Mouse (Mus musculus): ENCODE measurements around the gene Lrrc15.

The Lrrc15 gene

DNA sequence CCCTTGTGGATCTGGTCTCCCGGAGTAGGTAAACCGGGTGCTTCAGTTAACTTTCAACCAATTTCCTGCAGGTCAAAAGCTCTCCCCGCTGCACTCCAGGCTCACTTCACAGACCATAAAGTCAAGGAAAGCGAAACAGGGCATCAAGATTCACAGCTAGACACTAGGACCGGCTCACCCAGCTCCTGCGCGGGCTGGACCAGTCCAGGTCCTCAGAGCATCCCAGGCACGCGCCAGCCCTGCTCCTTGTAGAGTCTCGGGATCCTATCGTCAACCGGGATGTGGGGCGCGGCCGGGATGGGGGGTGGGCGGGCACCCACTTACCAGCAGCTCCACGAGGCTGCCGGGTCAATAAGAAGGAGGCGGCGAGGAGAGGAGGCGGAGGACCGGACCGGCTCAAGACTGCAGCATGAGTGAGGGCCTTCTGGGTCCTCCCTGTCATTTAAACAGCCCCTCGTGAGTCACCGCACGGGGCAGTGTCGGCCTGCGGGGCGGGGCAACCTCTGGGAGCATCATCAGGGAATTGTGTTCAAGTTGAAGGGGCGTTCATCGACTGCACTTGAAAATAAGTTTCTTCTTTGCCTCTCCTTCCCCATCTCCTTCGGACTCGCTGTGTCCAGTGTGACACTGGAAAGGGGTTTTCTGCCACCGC lies at the start of gene Lrrc15:
Gene Lrrc15, minus strand, starts transcription at position 413 of the 652 bp plus-strand sequence.
- DNase-seq: no peak

- no peak for DNase-seq
These were observed 31.2 kb upstream of the Lrrc15 start for GRCm38 (mm10) chr16:30314236-30314635.

GRCm38 (mm10) chr16:30310647-30311046 lies 27.6 kb upstream of the Lrrc15 start, which contains the start of gene Gp5:
Gp5 (minus strand) TSS chr16:30310779.
- no peak for DNase-seq

- DNase-seq: no peak
These were observed 27.1 kb upstream of the Lrrc15 start for GRCm38 (mm10) chr16:30310171-30310515.

- DNase-seq: peak; percentile 32
These were observed 26.5 kb upstream of the Lrrc15 start for GRCm38 (mm10) chr16:30309395-30310170.

DNA sequence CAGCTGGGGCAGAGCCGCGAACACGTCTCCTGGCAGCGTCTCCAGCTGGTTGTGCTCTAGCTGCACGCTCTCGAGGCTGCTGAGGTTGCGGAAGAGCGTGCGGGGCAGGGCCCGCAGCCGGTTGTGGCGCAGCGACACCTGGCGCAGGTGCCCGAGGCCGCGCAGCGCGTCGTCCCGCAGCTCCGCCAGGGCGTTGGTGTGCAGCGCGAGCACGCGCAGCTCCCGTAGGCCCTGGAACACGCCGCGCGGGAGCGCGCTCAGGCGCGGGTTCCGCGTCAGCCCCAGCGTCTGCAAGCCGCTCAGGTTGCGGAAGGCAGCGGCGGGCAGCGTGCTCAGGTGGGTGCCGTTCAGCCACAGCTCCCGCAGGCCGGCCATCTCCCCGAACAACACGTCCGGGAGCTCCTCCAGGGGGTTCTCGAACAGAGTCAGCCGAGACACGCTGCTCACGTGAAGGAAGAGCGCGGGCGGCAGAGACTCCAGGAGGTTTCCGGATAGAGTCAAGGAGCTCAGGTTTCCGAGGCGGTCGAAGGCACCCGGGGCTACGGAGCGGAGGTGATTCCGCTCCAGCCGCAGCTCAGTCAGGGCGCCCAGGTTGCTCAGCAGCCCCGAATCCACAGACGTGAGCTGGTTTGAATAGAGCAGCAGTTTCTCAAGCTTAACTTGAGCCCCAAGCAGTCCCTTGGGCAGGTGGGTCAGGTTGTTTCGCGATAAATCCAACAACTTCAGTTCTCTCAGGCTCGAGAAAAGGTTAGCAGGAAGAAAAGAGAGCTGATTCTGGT lies 25.7 kb upstream of the Lrrc15 start:
- DNase-seq: peak; percentile 68

DNA sequence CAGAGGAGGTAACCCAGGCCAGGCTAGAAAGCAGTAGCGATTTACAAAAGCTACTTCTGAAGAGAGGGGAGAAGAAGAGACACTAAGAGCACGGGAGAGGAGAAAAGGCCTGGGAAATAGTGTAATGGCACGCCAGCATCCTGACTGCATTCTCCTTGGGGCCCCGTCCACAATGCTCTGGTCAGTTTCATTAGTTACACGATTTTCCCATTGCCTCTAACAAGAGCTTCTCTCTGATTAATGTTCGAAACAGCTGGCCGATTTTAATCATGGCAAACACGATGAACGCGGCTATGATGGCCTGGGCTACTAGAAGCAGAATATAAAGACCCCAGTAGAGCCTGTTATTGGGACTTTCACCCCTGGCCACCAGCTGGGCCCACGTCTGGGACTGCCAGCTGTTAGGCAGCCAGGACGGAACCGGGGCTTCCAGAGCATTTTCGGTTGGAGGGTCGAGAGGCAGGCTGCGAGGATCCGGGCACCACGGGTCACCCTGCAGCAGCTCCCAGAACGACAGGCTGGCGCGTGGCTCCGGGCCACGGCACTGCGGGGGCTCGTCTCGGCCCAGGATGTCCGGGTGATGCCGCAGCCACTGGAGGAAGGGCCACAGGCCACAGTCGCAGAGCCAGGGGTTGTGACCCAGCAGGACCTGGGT lies 25.0 kb upstream of the Lrrc15 start:
- peak; percentile 43 for DNase-seq

DNA sequence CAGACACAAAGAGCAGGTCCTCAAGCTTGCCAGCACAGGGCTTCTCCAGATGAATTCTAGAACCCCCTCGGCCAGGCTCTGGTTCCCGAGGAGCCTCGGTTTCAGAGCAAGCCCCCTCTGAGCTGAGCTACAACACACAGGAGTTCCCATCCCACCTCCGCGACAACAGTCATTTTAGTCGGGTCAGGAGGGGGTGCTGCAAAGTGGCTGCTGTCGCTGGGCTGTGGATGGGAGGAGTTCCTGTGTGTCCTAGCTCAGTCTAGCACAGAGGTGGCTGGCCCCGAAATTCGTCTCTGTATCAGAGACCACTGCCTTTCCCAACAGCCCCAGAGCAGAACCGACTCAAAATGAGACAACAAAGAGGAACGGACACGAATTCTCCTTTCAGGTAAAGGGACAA lies 24.2 kb upstream of the Lrrc15 start:
- no peak for DNase-seq

DNA sequence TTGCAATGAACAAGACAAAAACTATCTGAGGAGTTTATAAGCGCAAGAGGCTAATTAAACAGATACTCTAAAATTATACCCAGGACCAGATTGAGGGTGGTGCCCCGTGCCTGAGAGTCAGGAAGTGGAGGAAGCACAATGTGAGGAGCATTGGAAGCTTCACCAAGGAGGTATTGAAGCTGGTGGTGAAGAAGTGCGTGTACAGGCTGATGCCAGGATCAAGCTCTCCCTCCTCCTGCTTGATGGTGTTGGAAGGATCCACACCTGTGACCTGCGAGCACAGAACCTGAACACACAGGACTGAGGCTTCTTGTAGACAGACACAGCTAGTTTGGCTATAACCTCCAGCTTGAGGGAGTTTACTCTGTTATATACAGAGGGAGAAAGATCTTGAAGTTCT lies 23.0 kb upstream of the Lrrc15 start:
- no peak for DNase-seq

GRCm38 (mm10) chr16:30304236-30304635 lies 21.2 kb upstream of the Lrrc15 start:
- DNase-seq: no peak

DNA sequence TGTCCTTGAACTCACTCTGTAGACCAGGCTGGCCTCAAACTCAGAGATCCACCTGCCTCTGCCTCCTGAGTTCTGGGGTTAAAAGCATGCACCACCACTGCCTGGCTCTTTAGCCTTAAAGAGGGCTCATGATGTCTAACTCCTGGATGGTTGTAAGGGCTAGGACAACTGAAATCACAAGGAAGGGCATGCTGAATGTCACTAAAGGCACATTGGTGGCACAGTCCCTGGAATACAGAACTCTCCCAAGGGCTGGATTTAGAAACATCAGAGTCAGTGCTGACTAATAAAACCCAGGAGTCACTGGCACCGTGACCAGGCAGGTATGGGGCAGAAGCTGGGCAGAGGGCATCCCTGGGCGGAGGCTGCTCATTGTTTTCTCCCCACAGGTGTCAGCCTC lies 20.4 kb upstream of the Lrrc15 start:
- no peak for DNase-seq

- DNase-seq: no peak
These were observed 19.6 kb upstream of the Lrrc15 start for GRCm38 (mm10) chr16:30302686-30303085.

DNA sequence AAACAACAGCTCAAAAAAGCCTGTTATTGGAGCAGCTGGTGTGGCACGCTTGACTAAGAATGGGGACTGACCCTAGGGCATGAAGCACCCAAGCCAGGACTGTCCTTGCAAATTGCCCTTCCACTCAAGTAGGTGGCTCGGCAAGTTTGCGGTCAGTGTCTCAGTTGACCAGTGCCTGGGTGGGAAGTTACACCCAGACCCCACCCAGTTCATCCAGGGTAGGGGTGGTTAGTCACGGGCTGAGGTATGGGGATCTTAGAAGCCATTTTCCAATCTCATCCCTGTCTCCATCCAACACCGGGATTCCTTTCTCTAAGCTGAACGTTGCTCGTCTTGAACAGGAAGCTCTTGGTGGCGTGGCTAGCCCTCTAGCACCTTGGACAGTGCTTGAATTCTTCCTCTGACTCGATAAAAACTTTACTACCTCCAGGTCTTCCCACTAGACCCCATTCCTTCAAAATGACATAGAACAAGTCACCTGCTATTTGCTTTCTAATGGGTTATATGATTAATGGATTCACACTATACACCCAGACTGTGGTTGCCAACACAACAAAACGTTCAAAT lies 16.7 kb upstream of the Lrrc15 start:
- DNase-seq: no peak

- DNase-seq: no peak
These were observed 14.4 kb upstream of the Lrrc15 start for GRCm38 (mm10) chr16:30297450-30297849.

GRCm38 (mm10) chr16:30296601-30297275 lies 13.7 kb upstream of the Lrrc15 start:
- DNase-seq: no peak

DNA sequence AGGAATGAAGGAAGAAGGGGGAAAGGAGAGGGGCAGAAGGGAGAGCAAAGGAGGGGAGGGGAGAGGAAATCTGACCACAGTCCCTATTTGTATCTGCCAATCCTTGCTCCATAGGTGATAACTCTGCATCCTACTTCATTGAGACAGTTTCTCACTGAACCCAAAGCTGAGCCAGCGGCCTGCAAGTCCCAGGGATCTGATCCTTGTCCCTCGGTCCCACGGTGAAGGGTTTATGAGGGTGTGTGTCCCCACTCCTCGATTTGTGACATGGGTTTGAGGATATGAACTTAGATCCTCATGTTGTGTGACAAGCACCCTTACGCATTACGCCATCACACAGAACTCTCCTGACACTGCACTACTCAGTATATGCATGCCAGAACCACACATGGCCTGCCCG lies 12.1 kb upstream of the Lrrc15 start:
- DNase-seq: no peak

DNA sequence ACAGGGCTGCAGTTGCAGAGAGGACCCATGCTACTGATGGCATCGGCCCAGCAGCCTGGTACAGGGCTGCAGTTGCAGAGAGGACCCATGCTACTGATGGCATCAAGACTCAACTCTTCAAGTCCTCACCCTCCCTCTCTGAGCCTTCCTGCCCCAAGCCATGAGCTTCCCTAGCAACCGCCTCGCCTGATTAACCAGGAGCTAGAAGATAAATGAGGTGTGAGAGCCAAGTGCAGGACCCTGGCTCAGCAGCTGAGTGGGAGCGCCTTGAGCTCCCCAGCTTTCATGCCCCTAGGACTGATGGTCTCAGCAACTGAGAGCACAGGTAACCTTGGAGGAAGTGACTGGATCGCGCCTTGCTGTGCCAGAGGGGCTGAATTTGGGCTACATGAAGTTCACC lies 7.4 kb upstream of the Lrrc15 start:
- DNase-seq: no peak

GRCm38 (mm10) chr16:30285701-30286100 lies 2.6 kb upstream of the Lrrc15 start:
- no peak for DNase-seq

GRCm38 (mm10) chr16:30283743-30284337 lies 784 bp upstream of the Lrrc15 start:
- DNase-seq: peak; percentile 7

DNA sequence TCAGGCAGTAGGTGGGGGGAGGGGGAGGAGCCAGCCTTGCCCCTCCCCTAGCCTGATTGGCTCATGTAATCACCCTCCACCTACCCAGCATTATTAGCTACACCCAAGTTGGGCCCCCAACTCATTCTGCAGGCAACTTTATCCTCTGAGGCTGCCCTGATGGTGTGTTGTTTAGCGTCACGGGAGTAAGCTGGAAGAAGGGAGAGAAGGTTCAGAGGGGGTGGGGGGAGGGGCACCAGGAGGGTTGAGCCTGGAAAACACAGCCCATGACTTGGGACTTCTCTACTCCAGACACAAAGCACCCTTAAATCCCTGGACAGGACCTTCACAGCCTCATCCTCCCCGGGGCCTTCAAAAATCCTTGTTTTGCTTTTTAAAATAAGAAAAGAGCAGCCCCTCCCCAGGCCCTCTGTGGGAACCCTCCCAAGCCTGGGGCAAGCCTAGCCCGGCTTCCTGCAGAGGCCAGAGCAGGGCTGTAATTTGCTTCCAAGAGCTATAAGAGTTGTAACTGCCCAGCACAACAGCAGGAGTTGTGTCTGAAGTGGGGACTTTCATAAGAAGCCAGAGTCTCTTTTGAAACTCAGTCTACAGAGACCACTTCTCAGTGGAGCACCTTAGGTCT lies 2.3 kb downstream of the Lrrc15 start:
- no peak for DNase-seq

DNA sequence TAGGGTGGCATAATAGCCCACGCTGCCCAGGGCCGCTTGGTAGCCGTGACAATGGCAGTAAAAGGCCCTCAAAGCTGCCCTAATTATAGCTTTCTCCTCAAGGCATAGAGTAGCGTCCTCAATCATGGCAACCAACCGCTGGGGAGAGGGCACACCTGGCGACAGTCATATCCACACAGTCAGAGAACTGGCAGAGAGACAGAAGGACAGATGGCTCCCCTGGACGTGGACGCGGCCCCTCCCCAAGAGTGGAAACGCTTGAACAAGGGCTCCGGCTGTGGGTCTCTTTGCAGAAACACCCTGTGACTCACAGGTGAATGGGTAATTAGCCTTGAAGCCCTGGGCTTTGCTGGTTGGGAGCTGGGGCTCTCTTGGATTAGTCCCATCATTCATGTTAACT lies 4.7 kb downstream of the Lrrc15 start:
- no peak for DNase-seq
